Mouse (Mus musculus) MEL (cell line): ENCODE results near the gene Stx1a. TPM values are rescaled to one million over a fixed set of nuclear protein-coding genes. Genes with fewer than 3 reads are reported as not detected.

Experiments used
- DNase-seq: peaks from one replicate; pipeline ENCODE4 v3.0.0; 2011; ENCODE audit warnings: low read depth, low spot score
- H3K27ac ChIP-seq: 2 replicates; pipeline ENCODE4 v1.5.1; 2012; ENCODE audit warnings: low read depth, mild to moderate bottlenecking, control low read depth, low read length, moderate library complexity; ENCODE audit not compliant: control insufficient read depth
- H3K27me3 ChIP-seq, 2 experiments: fragments of 150-350 bp in 1 of 2; sonication (generic) in 1 of 2; 2 replicates each; pipeline ENCODE4 v1.6.1; 2012; ENCODE audit warnings: low read length in 2 of 2, mild to moderate bottlenecking in 2 of 2, improper control_type of control experiment in 1 of 2, moderate library complexity in 1 of 2; ENCODE audit not compliant: insufficient read depth in 2 of 2, control insufficient read depth in 1 of 2
- H3K36me3 ChIP-seq, 2 experiments: 2 replicates each; pipeline ENCODE4 v1.6.1; 2012 to 2014; ENCODE audit warnings: low read length in 2 of 2, improper control_type of control experiment in 1 of 2, inconsistent platforms in 1 of 2, mild to moderate bottlenecking in 1 of 2; ENCODE audit not compliant: insufficient read depth in 2 of 2, control insufficient read depth in 1 of 2
- H3K4me1 ChIP-seq, 2 experiments: fragments of 150-350 bp in 1 of 2; sonication (generic) in 1 of 2; 2 replicates each; pipeline ENCODE4 v1.6.1; 2012; ENCODE audit warnings: low read length in 2 of 2, improper control_type of control experiment in 1 of 2, mild to moderate bottlenecking in 1 of 2; ENCODE audit not compliant: insufficient read depth in 2 of 2, control insufficient read depth in 1 of 2
- H3K4me3 ChIP-seq, 2 experiments: fragments of 150-350 bp in 1 of 2; sonication (generic) in 1 of 2; 2 replicates each; pipeline ENCODE4 v1.5.1; 2012; ENCODE audit warnings: low read depth in 2 of 2, low read length in 2 of 2, mild to moderate bottlenecking in 2 of 2, moderate library complexity in 2 of 2, control low read depth in 1 of 2, improper control_type of control experiment in 1 of 2; ENCODE audit not compliant: control insufficient read depth in 1 of 2, insufficient read depth in 1 of 2
- H3K79me2 ChIP-seq: 2 replicates; pipeline ENCODE4 v1.6.1; 2012; ENCODE audit warnings: mild to moderate bottlenecking, low read length, moderate library complexity; ENCODE audit not compliant: control insufficient read depth, poor library complexity, insufficient read depth
- H3K9ac ChIP-seq: 2 replicates; pipeline ENCODE4 v1.6.1; 2012; ENCODE audit warnings: low read depth, mild to moderate bottlenecking, control low read depth, low read length, moderate library complexity; ENCODE audit not compliant: control insufficient read depth, poor library complexity, severe bottlenecking
- H3K9me3 ChIP-seq: fragments of 150-350 bp; sonication (generic); replicated peaks from 2 replicates; pipeline ENCODE4 v1.6.1; 2012; ENCODE audit warnings: mild to moderate bottlenecking, low read length, improper control_type of control experiment, moderate library complexity; ENCODE audit not compliant: insufficient read depth
- CHD2 ChIP-seq: IDR thresholded peaks from 2 replicates; pipeline ENCODE4 v1.6.1; 2011; ENCODE audit warnings: low read length, improper control_type of control experiment
- CTCF ChIP-seq, 3 experiments: IDR thresholded peaks in 2 of 3; conservative IDR thresholded peaks in 1 of 3; 2 replicates each; pipeline ENCODE4 v1.5.1; 2011 to 2012; ENCODE audit warnings: low read length in 3 of 3, low read depth in 2 of 3, mild to moderate bottlenecking in 2 of 3, improper control_type of control experiment in 1 of 3, inconsistent platforms in 1 of 3, mixed read lengths in 1 of 3, moderate library complexity in 1 of 3; ENCODE audit not compliant: control insufficient read depth in 1 of 3, insufficient read depth in 1 of 3, poor library complexity in 1 of 3, severe bottlenecking in 1 of 3
- ELF1 ChIP-seq: IDR thresholded peaks from 2 replicates; pipeline ENCODE4 v1.6.1; 2014; ENCODE audit warnings: low read depth, mild to moderate bottlenecking, inconsistent platforms, low read length, improper control_type of control experiment, moderate library complexity
- ETS1 ChIP-seq: IDR thresholded peaks from 2 replicates; pipeline ENCODE4 v1.6.1; 2012; ENCODE audit warnings: low read depth, mild to moderate bottlenecking, inconsistent platforms, low read length, improper control_type of control experiment, moderate library complexity
- GABPA ChIP-seq: IDR thresholded peaks from 2 replicates; pipeline ENCODE4 v1.6.1; 2012; ENCODE audit warnings: low read depth, mild to moderate bottlenecking, inconsistent platforms, low read length, improper control_type of control experiment, moderate library complexity
- GATA1 ChIP-seq: IDR thresholded peaks from 2 replicates; pipeline ENCODE4 v1.6.1; 2011; ENCODE audit warnings: low read depth, low read length, improper control_type of control experiment
- HCFC1 ChIP-seq: IDR thresholded peaks from 2 replicates; pipeline ENCODE4 v1.6.1; 2012; ENCODE audit warnings: low read depth, mild to moderate bottlenecking, inconsistent platforms, low read length, improper control_type of control experiment, moderate library complexity
- JUND ChIP-seq: IDR thresholded peaks from 2 replicates; pipeline ENCODE4 v1.6.1; 2011; ENCODE audit warnings: low read depth, mild to moderate bottlenecking, improper control_type of control experiment, low read length
- MAX ChIP-seq: IDR thresholded peaks from 2 replicates; pipeline ENCODE4 v1.6.1; 2011; ENCODE audit warnings: low read length, improper control_type of control experiment
- MAZ ChIP-seq: IDR thresholded peaks from 2 replicates; pipeline ENCODE4 v1.6.1; 2012; ENCODE audit warnings: low read depth, mild to moderate bottlenecking, inconsistent platforms, low read length, improper control_type of control experiment
- MXI1 ChIP-seq: IDR thresholded peaks from 2 replicates; pipeline ENCODE4 v1.6.1; 2011; ENCODE audit warnings: mild to moderate bottlenecking, low read depth, low read length, improper control_type of control experiment
- MYB ChIP-seq: IDR thresholded peaks from 2 replicates; pipeline ENCODE4 v1.6.1; 2011; ENCODE audit warnings: mild to moderate bottlenecking, low read depth, low read length, improper control_type of control experiment
- MYC ChIP-seq: IDR thresholded peaks from 2 replicates; pipeline ENCODE4 v1.6.1; 2011; ENCODE audit warnings: low read depth, mild to moderate bottlenecking, low read length, improper control_type of control experiment, moderate library complexity
- POLR2A ChIP-seq, 2 experiments: IDR thresholded peaks; 2 replicates each; pipeline ENCODE4 v1.6.1; 2011 to 2012; ENCODE audit warnings: low read length in 2 of 2, mild to moderate bottlenecking in 2 of 2, control low read depth in 1 of 2, improper control_type of control experiment in 1 of 2, low read depth in 1 of 2, moderate library complexity in 1 of 2; ENCODE audit not compliant: control insufficient read depth in 1 of 2, insufficient read depth in 1 of 2, poor library complexity in 1 of 2
- POLR2AphosphoS2 ChIP-seq: IDR thresholded peaks from 2 replicates; pipeline ENCODE4 v1.6.1; 2011; ENCODE audit warnings: low read length, improper control_type of control experiment
- RAD21 ChIP-seq: IDR thresholded peaks from 2 replicates; pipeline ENCODE4 v1.6.1; 2011; ENCODE audit warnings: mild to moderate bottlenecking, low read depth, low read length, improper control_type of control experiment
- RCOR1 ChIP-seq: IDR thresholded peaks from 2 replicates; pipeline ENCODE4 v1.6.1; 2012; ENCODE audit warnings: low read depth, mild to moderate bottlenecking, inconsistent platforms, low read length, improper control_type of control experiment
- UBTF ChIP-seq: IDR thresholded peaks from 2 replicates; pipeline ENCODE4 v1.6.1; 2012; ENCODE audit warnings: low read depth, mild to moderate bottlenecking, inconsistent platforms, low read length, improper control_type of control experiment, moderate library complexity, borderline replicate concordance; ENCODE audit not compliant: insufficient read depth
- ZMIZ1 ChIP-seq: IDR thresholded peaks from 2 replicates; pipeline ENCODE4 v1.6.1; 2012; ENCODE audit warnings: low read depth, mild to moderate bottlenecking, inconsistent platforms, low read length, improper control_type of control experiment, moderate library complexity
- ZNF384 ChIP-seq: IDR thresholded peaks from 2 replicates; pipeline ENCODE4 v1.6.1; 2012; ENCODE audit warnings: low read depth, mild to moderate bottlenecking, inconsistent platforms, low read length, improper control_type of control experiment
- polyA plus RNA-seq, 2 experiments: library from polyadenylated mRNA; stranded (reverse) in 1 of 2; unstranded in 1 of 2; fragments of >175 nt in 1 of 2; fragments of >200 nt in 1 of 2; gene quantifications; 2 replicates each; pipeline versions ENCODE4 v1.2.1 to v1.2.4; 2012; ENCODE audit warnings: low replicate concordance in 2 of 2, low read depth in 1 of 2; ENCODE audit not compliant: insufficient read length in 2 of 2, insufficient read depth in 1 of 2, missing spikeins in 1 of 2
- total RNA-seq: library from RNA; depleted of rRNA; stranded (reverse); fragments of 300-350 nt; gene quantifications from 2 replicates; pipeline ENCODE4 v1.2.3, GENCODE M21; 2012

Stx1a gene
- total and polyA plus RNA-seq, 3 experiments: 3.3 to 6.0 TPM; not detected in 1

DNA sequence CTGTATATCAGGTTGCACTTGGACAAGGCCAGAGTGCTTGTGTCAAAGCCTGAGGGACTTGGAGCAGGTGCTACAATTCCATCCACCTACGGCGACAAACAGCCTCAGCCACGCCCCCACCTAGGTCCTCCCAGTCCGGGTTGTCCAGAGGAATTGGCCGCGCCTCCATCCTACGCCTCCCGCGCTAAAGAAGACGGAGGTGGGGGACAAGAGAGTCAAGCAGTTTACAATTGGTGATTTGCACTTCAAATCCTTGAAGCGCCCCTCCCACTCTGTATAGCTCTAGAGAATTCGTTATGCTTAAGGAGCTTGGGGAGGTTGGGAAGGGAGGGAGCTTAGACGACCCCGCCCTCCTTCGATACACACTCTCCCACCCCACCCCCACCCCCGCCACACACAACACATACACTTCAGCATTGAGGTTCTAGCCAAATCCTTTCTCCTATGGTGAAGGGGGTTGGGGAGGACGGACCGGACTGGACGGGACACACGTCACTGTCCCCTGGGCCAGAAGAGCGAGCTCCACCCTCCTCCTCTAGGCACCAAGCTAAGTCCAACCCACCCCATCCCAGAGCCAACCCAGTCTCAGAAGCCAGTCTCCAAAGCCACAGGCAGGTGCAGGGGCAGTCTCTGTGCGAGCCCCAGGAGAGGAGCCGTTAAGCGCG lies 37.5 kb upstream of the Stx1a start, which contains the start of gene Cldn3:
Gene Cldn3 (plus strand): TSS at position 582 of the 665 bp plus-strand sequence.
- H3K27me3 ChIP-seq: peaks cover 9 to 23% of the 10 kb centered on the region in 2 experiments
- no peaks in the 10 kb centered on the region for H3K9me3 ChIP-seq
- no peaks in the 10 kb centered on the region for H3K79me2 ChIP-seq
- no peak for DNase-seq
- H3K27ac ChIP-seq: no peak within 1 kb of the TSS
- 0 out of 4 replicates have a peak, but pooled peaks cover 0 to 7% of the 10 kb centered on the region in 2 experiments for H3K4me1 ChIP-seq
- no peak within 1 kb of the TSS for H3K9ac ChIP-seq
- no peak within 1 kb of the TSS for H3K4me3 ChIP-seq
- H3K36me3 ChIP-seq: no peaks in the 10 kb centered on the region; a peak in 1 of 4 replicates
- TF ChIP-seq CTCF (IDR thresholded peaks at IDR 0.05 in 2 of 3, conservative IDR thresholded peaks at IDR 0.05 in 1 of 3; ENCODE audit: control insufficient read depth in 1 of 3, insufficient read depth in 1 of 3, low read depth in 2 of 3, low read length in 3 of 3, poor library complexity in 1 of 3, severe bottlenecking in 1 of 3): no peak
- TF ChIP-seq UBTF: no peak
- TF ChIP-seq MYB: no peak
- TF ChIP-seq CHD2: no peak
- no peak for TF ChIP-seq GATA1
- no peak for TF ChIP-seq RAD21
- no peak for TF ChIP-seq ZNF384
- TF ChIP-seq MAX: no peak
- no peak for TF ChIP-seq RCOR1
- TF ChIP-seq ZMIZ1: no peak
- TF ChIP-seq MAZ: no peak
- TF ChIP-seq GABPA: no peak
- TF ChIP-seq MXI1: no peak
- TF ChIP-seq ELF1: no peak
- TF ChIP-seq HCFC1: no peak
- TF ChIP-seq JUND: no peak
- TF ChIP-seq POLR2A (IDR thresholded peaks at IDR 0.05; ENCODE audit: control insufficient read depth in 1 of 2, insufficient read depth in 1 of 2, low read depth in 1 of 2, low read length in 2 of 2, poor library complexity in 1 of 2): no peak
- TF ChIP-seq ETS1: no peak
- no peak for TF ChIP-seq MYC

DNA sequence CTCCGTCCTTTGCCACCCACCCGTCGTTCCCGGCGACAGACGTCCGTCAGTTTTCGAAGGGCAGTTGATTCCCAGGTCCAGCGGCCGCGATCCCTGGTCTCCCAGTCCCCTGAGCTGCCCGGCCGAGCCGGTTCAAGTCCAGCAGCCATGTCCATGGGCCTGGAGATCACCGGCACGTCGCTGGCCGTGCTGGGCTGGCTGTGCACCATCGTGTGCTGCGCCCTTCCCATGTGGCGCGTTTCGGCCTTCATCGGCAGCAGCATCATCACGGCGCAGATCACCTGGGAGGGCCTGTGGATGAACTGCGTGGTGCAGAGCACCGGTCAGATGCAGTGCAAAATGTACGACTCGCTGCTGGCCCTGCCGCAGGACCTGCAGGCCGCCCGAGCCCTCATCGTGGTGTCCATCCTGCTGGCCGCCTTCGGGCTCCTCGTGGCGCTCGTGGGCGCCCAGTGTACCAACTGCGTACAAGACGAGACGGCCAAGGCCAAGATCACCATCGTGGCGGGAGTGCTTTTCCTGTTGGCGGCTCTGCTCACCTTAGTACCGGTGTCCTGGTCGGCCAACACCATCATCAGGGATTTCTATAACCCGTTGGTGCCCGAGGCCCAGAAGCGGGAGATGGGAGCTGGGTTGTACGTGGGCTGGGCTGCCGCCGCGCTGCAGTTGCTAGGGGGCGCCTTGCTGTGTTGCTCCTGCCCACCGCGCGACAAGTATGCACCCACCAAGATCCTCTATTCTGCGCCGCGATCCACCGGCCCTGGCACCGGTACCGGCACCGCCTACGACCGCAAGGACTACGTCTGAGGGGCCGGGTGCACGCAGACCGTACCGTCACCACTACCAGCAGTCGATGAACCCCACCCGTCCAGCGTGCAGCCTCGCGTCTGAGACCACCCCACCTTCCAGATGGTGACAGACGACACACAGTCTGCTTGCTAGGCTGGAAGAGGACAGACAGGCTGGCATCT lies 36.7 kb upstream of the Stx1a start:
- DNase-seq: no peak
- Histone ChIP-seq H3K9ac (no peak overlapping the region), H3K27ac (no peak overlapping the region), H3K79me2 (no peaks in the 10 kb centered on the region), H3K4me1 (0 out of 4 replicates have a peak, but pooled peaks cover 0 to 6% of the 10 kb centered on the region in 2 experiments), H3K36me3 (no peaks in the 10 kb centered on the region), H3K27me3 (peaks cover 9 to 23% of the 10 kb centered on the region in 2 experiments), H3K9me3 (no peaks in the 10 kb centered on the region), H3K4me3 (no peak overlapping the region)
- TF ChIP-seq MAZ: no peak
- peak in 1 of 2 experiments; percentile 38; a peak in 1 of 4 replicates for TF ChIP-seq POLR2A (IDR thresholded peaks at IDR 0.05; ENCODE audit: control insufficient read depth in 1 of 2, insufficient read depth in 1 of 2, low read depth in 1 of 2, low read length in 2 of 2, poor library complexity in 1 of 2)
- no peak for TF ChIP-seq POLR2AphosphoS2
- peak in 2 of 3 experiments; percentile 1 to 19; a peak in 3 of 6 replicates for TF ChIP-seq CTCF (IDR thresholded peaks at IDR 0.05 in 2 of 3, conservative IDR thresholded peaks at IDR 0.05 in 1 of 3; ENCODE audit: control insufficient read depth in 1 of 3, insufficient read depth in 1 of 3, low read depth in 2 of 3, low read length in 3 of 3, poor library complexity in 1 of 3, severe bottlenecking in 1 of 3)
- TF ChIP-seq ELF1: no peak
- no peak for TF ChIP-seq HCFC1
- no peak for TF ChIP-seq MAX
